Mouse (Mus musculus) bone marrow, adult 2 months (tissue): Measurements from ENCODE around the gene Chn2. TPM values are rescaled to one million over a fixed set of nuclear protein-coding genes. Genes with fewer than 3 reads are reported as not detected.

Experiments used
- H3K27ac ChIP-seq: fragments of 200-500 bp; 2 replicates; pipeline ENCODE4 v1.5.1; 2012; ENCODE audit warnings: low read depth, mild to moderate bottlenecking, control low read depth, inconsistent platforms, low read length; ENCODE audit not compliant: control insufficient read depth, poor library complexity, insufficient read depth
- H3K4me1 ChIP-seq: fragments of 200-500 bp; 2 replicates; pipeline ENCODE4 v1.6.1; 2011; ENCODE audit warnings: low read length; ENCODE audit not compliant: control insufficient read depth, insufficient read depth
- H3K4me3 ChIP-seq: fragments of 200-500 bp; replicated peaks from 2 replicates; pipeline ENCODE3; 2011; ENCODE audit warnings: mild to moderate bottlenecking, low read depth, low read length, control low read depth; ENCODE audit not compliant: control insufficient read depth
- CTCF ChIP-seq: fragments of 200-500 bp; IDR thresholded peaks from 2 replicates; pipeline ENCODE4 v1.5.1; 2011; ENCODE audit warnings: low read length, control low read depth; ENCODE audit not compliant: control insufficient read depth, insufficient read depth
- POLR2A ChIP-seq: fragments of 200-500 bp; IDR thresholded peaks from 2 replicates; pipeline ENCODE4 v1.6.1; 2011; ENCODE audit warnings: low read depth, mild to moderate bottlenecking, control low read depth, low read length, borderline replicate concordance; ENCODE audit not compliant: control insufficient read depth
- WGBS: fragments of 180-500 bp; shearing (Covaris S2); methylation state at CpG from one replicate; pipeline ENCODE4 v1.1.7; 2018; 5-methylcytosine and 5-hydroxymethylcytosine counted together
- polyA plus RNA-seq: library from polyadenylated mRNA; stranded (reverse); fragments of >200 nt; gene quantifications from 2 replicates; pipeline ENCODE4 v1.2.4, GENCODE M21; 2011; ENCODE audit warnings: low replicate concordance; ENCODE audit not compliant: missing spikeins, insufficient read depth, insufficient read length

Chn2 gene
- polyA plus RNA-seq, 1 experiment = 7.3 TPM

DNA sequence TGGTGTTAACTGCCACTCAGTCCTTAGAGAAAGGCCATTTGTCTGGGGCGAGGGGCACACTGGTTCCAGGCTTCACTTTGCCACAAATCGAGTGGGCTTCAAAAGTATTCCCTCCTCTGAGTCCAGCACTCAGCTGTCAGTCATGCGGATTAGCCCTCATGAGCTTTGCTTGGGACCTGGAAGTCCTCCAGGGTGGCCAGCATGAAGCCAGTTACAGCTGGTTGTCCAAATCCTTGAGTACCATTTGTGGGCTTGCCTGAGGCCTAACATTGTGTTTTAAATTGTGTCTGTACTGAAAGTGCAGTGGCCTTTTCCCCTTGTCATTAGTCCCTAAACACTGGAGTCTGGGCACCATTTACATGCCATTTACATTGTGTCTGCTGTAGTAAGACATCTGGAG lies 101.8 kb downstream of the Chn2 start:
- H3K4me1 ChIP-seq = peaks cover 5% of the 10 kb centered on the region
- TF ChIP-seq CTCF (no peak), POLR2A (no peak)
- WGBS = 82% methylated on average over 3 of the region's 3 CpGs
- no peak overlapping the region for H3K27ac ChIP-seq
- H3K4me3 ChIP-seq = no peak overlapping the region

DNA sequence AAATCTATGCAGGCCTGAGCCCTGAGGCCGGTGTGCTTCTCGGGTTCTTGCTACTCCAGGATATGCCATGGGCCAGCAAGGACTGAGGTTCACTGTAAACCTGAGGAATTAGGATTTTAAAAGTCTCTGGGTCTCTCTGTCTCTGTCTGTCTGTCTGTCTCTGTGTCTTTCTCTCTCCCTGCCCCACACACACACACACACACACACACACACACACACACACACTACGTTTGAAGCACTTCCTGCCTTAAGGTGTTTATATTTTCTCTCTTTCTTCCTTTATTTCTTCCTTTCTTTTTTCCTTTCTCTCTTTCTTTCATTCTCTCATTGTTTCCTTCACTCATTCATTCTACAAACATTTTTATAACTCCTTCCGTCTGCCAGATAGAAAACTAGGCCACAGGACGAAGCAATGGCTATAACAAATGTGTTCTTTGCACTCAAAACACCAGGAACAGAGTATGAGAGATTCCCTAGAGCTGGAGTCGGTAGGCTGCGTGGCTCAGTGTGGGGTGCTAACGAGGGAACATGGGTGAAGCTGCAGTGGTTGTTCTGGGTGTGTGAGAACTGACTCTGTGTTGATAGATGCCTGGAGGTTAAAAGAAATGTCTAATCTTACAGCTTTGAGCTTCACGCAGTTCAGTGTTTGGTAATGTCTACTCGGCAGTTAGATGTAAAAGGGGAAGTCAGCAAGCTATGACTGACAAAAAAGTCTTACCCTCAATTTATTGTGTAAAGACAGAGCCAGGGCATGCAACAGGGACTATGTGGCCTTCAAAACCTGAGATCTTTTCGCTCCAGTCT lies 103.7 kb downstream of the Chn2 start:
- peak overlapping the region; percentile 82 for H3K27ac ChIP-seq
- no peak for TF ChIP-seq CTCF
- no peak for TF ChIP-seq POLR2A
- H3K4me3 ChIP-seq = no peak overlapping the region
- peaks cover 5% of the 10 kb centered on the region for H3K4me1 ChIP-seq
- 20% methylated on average over 11 of the region's 11 CpGs for WGBS

- peak overlapping the region; percentile 82 for H3K27ac ChIP-seq
- WGBS = 33% methylated on average over 2 of the region's 2 CpGs
- H3K4me1 ChIP-seq = peaks cover 5% of the 10 kb centered on the region
- TF ChIP-seq POLR2A (no peak), CTCF (no peak)
- H3K4me3 ChIP-seq = no peak overlapping the region
These were observed 104.3 kb downstream of the Chn2 start for GRCm38 (mm10) chr6:54143652-54143960.

DNA sequence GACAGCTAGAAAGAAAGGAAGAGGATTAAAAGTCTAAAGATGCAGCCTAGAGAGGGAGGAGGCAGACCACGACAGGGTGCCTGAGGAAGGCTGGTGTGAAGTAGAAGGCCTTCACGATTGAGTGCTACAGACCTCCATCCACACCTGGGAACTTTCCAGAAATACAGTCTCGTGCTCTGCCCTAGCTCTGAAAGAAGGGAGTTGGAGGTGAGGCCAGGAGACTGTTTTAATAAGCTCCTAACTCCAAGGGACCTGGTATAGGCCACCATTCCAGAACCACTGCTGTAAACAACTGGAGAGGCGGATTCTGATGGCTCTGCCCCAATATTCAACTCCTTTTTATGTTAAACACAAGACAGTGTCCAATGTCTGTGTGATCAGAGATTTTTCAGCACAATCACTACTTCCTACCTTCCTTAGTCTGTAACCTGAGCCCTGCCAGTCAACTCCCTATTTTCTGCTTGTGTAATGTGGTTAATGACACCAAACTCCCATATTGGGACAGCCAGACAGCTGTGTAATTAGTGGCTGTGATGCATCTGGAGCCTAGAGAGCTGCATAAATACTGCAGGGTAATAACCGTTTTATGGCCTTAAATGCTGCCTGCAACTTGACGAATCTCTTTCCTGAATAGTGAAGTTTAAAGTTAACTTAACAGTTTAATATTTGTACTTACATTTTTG lies 109.6 kb downstream of the Chn2 start:
- H3K27ac ChIP-seq = no peak overlapping the region
- TF ChIP-seq CTCF = no peak
- no peak for TF ChIP-seq POLR2A
- H3K4me1 ChIP-seq = peaks cover 6% of the 10 kb centered on the region
- 62% methylated on average over 6 of the region's 6 CpGs for WGBS
- no peak overlapping the region for H3K4me3 ChIP-seq

DNA sequence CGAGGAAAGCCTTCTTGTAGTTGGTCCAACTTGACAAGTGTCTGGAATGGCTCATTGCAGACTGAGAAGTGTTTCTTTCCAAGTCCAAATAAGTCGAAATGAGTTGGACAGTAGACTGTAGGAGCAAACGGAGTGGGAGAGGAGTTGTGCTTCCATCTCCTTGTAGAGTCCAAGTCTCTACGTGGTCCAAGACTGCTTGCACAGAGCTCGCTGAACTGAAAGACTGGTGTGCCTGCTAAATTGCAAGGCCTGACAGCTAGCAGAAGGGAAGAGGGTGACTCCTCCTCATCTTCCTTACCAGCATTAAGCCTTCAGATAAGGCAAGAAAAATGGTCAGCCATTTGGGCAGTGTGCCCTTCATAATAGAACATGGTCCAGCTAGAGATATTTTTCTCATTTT lies 111.5 kb downstream of the Chn2 start:
- WGBS = 82% methylated on average over 5 of the region's 5 CpGs
- Histone ChIP-seq H3K4me3 (no peak overlapping the region), H3K27ac (no peak overlapping the region), H3K4me1 (peaks cover 1% of the 10 kb centered on the region; the same call in 1 of the 2 replicates)
- TF ChIP-seq CTCF (no peak), POLR2A (no peak)

GRCm38 (mm10) chr6:54151443-54152241 lies 112.3 kb downstream of the Chn2 start:
- 38% methylated on average over 7 of the region's 7 CpGs for WGBS
- Histone ChIP-seq H3K4me1 (peaks cover 1% of the 10 kb centered on the region; the same call in 1 of the 2 replicates), H3K27ac (no peak overlapping the region), H3K4me3 (no peak overlapping the region)
- TF ChIP-seq POLR2A (no peak), CTCF (no peak)

GRCm38 (mm10) chr6:54157097-54157496 lies 117.7 kb downstream of the Chn2 start:
- WGBS = 87% methylated on average over 2 of the region's 2 CpGs
- no peak overlapping the region for H3K27ac ChIP-seq
- TF ChIP-seq POLR2A = no peak
- no peak for TF ChIP-seq CTCF
- peaks cover 5% of the 10 kb centered on the region; the same call in 1 of the 2 replicates for H3K4me1 ChIP-seq
- no peak overlapping the region for H3K4me3 ChIP-seq

DNA sequence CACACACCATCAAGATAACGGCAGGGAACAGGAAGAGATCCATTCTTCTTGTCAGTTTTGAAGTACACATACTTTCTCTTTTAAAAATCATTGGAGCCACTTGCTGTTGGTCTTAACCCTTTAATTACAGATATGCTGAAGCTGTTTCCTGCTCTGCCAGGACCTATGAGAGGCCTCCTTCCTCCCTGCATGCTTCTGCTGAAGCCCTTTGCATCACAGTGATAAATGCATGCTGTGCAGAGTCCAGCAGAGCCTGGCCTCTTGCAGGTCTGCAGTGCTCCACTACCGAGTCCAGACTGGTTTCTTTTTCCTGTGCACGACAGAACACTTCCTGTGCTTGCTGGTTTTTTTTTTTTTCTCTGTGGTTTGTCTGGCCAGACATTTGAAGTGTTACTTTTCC lies 119.0 kb downstream of the Chn2 start:
- TF ChIP-seq POLR2A (no peak), CTCF (no peak)
- no peak overlapping the region for H3K4me3 ChIP-seq
- no peak overlapping the region for H3K27ac ChIP-seq
- peaks cover 6% of the 10 kb centered on the region for H3K4me1 ChIP-seq
- WGBS = 0% methylated on average over 3 of the region's 3 CpGs
